Mouse (Mus musculus) heart, embryonic 14.5 days (tissue): ENCODE data around the gene F12. TPM values are rescaled to one million over a fixed set of nuclear protein-coding genes. Genes with fewer than 3 reads are reported as not detected.

ENCODE experiments used
- ATAC-seq: fragments of 200-750 bp; cut with Nextera tagmentation; 2 replicates; pipeline ENCODE4 v1.8.0; 2017; ENCODE audit warnings: low read depth, moderate TSS enrichment; ENCODE audit not compliant: insufficient number of reproducible peaks, insufficient read depth, low FRiP score
- H3K27ac ChIP-seq, 2 experiments: fragments of 200-500 bp in 1 of 2; fragments of 300-500 bp in 1 of 2; sonication (generic) in 1 of 2; replicated peaks in 1 of 2; 2 replicates each; pipeline ENCODE4 v1.5.1; 2012 to 2014; ENCODE audit warnings: low read depth in 2 of 2, low read length in 2 of 2, control low read depth in 1 of 2, mild to moderate bottlenecking in 1 of 2, mixed read lengths in 1 of 2; ENCODE audit not compliant: control insufficient read depth in 1 of 2, insufficient read depth in 1 of 2
- H3K27me3 ChIP-seq: fragments of 300-500 bp; sonication (generic); 2 replicates; pipeline ENCODE4 v1.6.1; 2014; ENCODE audit warnings: mild to moderate bottlenecking, low read length, control low read depth; ENCODE audit not compliant: control insufficient read depth, insufficient read depth
- H3K36me3 ChIP-seq: fragments of 300-500 bp; sonication (generic); 2 replicates; pipeline ENCODE4 v1.6.1; 2014; ENCODE audit warnings: mild to moderate bottlenecking, control low read depth, low read length, mixed read lengths; ENCODE audit not compliant: control insufficient read depth, insufficient read depth
- H3K4me1 ChIP-seq, 2 experiments: fragments of 200-500 bp in 1 of 2; fragments of 300-500 bp in 1 of 2; sonication (generic) in 1 of 2; 2 replicates each; pipeline ENCODE4 v1.6.1; 2012 to 2014; ENCODE audit warnings: low read length in 2 of 2, control low read depth in 1 of 2, mixed read lengths in 1 of 2; ENCODE audit not compliant: control insufficient read depth in 2 of 2, insufficient read depth in 2 of 2
- H3K4me2 ChIP-seq: fragments of 300-500 bp; sonication (generic); 2 replicates; pipeline ENCODE4 v1.6.1; 2014; ENCODE audit warnings: mild to moderate bottlenecking, low read length
- H3K4me3 ChIP-seq, 2 experiments: fragments of 200-500 bp in 1 of 2; fragments of 300-500 bp in 1 of 2; sonication (generic) in 1 of 2; 2 replicates each; pipeline ENCODE4 v1.5.1; 2012 to 2014; ENCODE audit warnings: low read length in 2 of 2, mild to moderate bottlenecking in 2 of 2, control low read depth in 1 of 2, low read depth in 1 of 2, moderate library complexity in 1 of 2; ENCODE audit not compliant: control insufficient read depth in 1 of 2, insufficient read depth in 1 of 2
- H3K9ac ChIP-seq: fragments of 300-500 bp; sonication (generic); 2 replicates; pipeline ENCODE4 v1.6.1; 2014; ENCODE audit warnings: mild to moderate bottlenecking, low read length
- H3K9me3 ChIP-seq: fragments of 300-500 bp; sonication (generic); 2 replicates; pipeline ENCODE4 v1.6.1; 2016; ENCODE audit warnings: low read length, control low read depth; ENCODE audit not compliant: control insufficient read depth
- whole genome bisulfite sequencing: fragments of 180-500 bp; shearing (Covaris S2); extraction: QIAGEN DNeasy Blood & Tissue Kit; methylation state at CpG from one replicate; pipeline ENCODE4 v1.1.7; 2014; 5-methylcytosine and 5-hydroxymethylcytosine counted together
- polyA plus RNA-seq: library from polyadenylated mRNA; unstranded; fragments of >200 nt; fragmentation: Nextera tagmentation; extraction: Ambion mirVana; gene quantifications from 2 replicates; pipeline ENCODE4 v1.2.1, GENCODE M21; 2014

The F12 gene
- polyA plus RNA-seq, 1 experiment from 2014 or later = not detected

GRCm38 (mm10) chr13:55471819-55472131 is 45.2 kb upstream of the F12 start:
- peak overlapping the region in 1 of 2 experiments; percentile 50; a peak in 2 of 4 replicates for H3K27ac ChIP-seq
- peak overlapping the region; percentile 78 for H3K9ac ChIP-seq
- peak; percentile 14 for ATAC-seq
- peak overlapping the region; percentile 100 for H3K4me2 ChIP-seq
- 1% methylated on average over 31 of the region's 31 CpGs for WGBS
- peaks cover 62% of the 10 kb centered on the region for H3K27me3 ChIP-seq
- H3K36me3 ChIP-seq = peaks cover 34% of the 10 kb centered on the region
- H3K4me3 ChIP-seq = peak overlapping the region; percentile 52 to 65
- H3K4me1 ChIP-seq = peaks cover 9 to 22% of the 10 kb centered on the region in 2 experiments; a peak in 3 of 4 replicates
- no peaks in the 10 kb centered on the region for H3K9me3 ChIP-seq

- H3K27ac ChIP-seq = peak overlapping the region in 1 of 2 experiments; percentile 50; a peak in 1 of 4 replicates
- peak; percentile 45 for ATAC-seq
- 1% methylated on average over 50 of the region's 54 CpGs for WGBS
Observed at GRCm38 (mm10) chr13:55471156-55471818, 44.7 kb upstream of the F12 start.

GRCm38 (mm10) chr13:55470372-55470771 is 43.8 kb upstream of the F12 start:
- 70% methylated on average over 9 of the region's 9 CpGs for WGBS
- H3K4me1 ChIP-seq = peaks cover 9 to 22% of the 10 kb centered on the region in 2 experiments; a peak in 3 of 4 replicates
- peaks cover 20% of the 10 kb centered on the region for H3K36me3 ChIP-seq
- no peak overlapping the region for H3K4me3 ChIP-seq
- H3K9ac ChIP-seq = no peak overlapping the region
- H3K4me2 ChIP-seq = no peak overlapping the region
- H3K27me3 ChIP-seq = peaks cover 59% of the 10 kb centered on the region
- no peak for ATAC-seq
- H3K27ac ChIP-seq = no peak overlapping the region
- H3K9me3 ChIP-seq = no peaks in the 10 kb centered on the region

More at GRCm38 (mm10) chr13:55471156-55471818, 44.7 kb upstream of the F12 start:
- no peaks in the 10 kb centered on the region for H3K9me3 ChIP-seq
- peaks cover 57% of the 10 kb centered on the region for H3K27me3 ChIP-seq
- peak overlapping the region; percentile 78 for H3K9ac ChIP-seq
- H3K36me3 ChIP-seq = peaks cover 29% of the 10 kb centered on the region
- H3K4me2 ChIP-seq = peak overlapping the region; percentile 100
- peak overlapping the region; percentile 52 to 65 for H3K4me3 ChIP-seq
- H3K4me1 ChIP-seq = peaks cover 9 to 22% of the 10 kb centered on the region in 2 experiments; a peak in 3 of 4 replicates

- Histone ChIP-seq H3K4me1 (peaks cover 9 to 30% of the 10 kb centered on the region in 2 experiments; a peak in 3 of 4 replicates), H3K27me3 (peaks cover 49% of the 10 kb centered on the region), H3K9me3 (no peaks in the 10 kb centered on the region), H3K9ac (no peak overlapping the region), H3K27ac (no peak overlapping the region), H3K4me3 (no peak overlapping the region), H3K36me3 (peaks cover 6% of the 10 kb centered on the region), H3K4me2 (no peak overlapping the region)
- WGBS = 31% methylated on average over 13 of the region's 13 CpGs
- ATAC-seq = no peak
Observed at GRCm38 (mm10) chr13:55468851-55469560, 42.4 kb upstream of the F12 start.

DNA sequence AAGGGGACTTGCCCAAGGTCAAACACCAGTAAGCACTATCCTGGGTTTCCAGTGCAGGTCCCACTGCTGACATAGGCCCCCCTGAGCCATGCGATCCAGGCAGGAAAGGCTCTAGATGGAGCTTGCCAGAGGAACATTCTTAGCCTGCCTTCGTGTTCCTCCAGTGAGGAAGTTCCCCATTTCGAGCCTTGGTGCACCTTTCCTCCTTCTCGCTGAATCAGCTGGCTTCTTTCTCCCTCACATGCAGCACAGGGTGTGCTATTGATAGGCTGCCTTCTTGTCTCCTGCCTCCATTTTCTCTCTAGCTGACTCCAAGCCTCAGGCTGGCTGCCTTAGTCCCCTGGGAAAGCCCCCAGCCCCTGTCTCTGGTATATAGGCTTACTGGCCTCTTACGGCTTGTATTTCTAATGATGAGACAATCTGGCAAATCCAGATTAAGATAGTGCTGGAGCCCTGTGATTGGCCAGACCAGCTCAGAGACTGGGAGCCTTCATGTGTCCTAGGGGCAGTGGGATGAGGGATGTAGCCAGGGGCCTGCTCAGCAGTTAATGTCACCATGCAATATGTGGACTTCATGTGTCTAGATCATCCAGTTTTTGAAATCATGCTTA is 39.3 kb upstream of the F12 start:
- Histone ChIP-seq H3K4me1 (peaks cover 3 to 17% of the 10 kb centered on the region in 2 experiments; a peak in 3 of 4 replicates), H3K27ac (no peak overlapping the region), H3K4me2 (no peak overlapping the region), H3K9me3 (no peaks in the 10 kb centered on the region), H3K9ac (no peak overlapping the region), H3K27me3 (peaks cover 40% of the 10 kb centered on the region), H3K36me3 (peaks cover 13% of the 10 kb centered on the region), H3K4me3 (no peak overlapping the region)
- 63% methylated on average over 5 of the region's 5 CpGs for WGBS
- ATAC-seq = no peak

- Histone ChIP-seq H3K4me3 (no peak overlapping the region), H3K4me1 (peaks cover 3 to 14% of the 10 kb centered on the region in 2 experiments; a peak in 3 of 4 replicates), H3K9ac (no peak overlapping the region), H3K9me3 (no peaks in the 10 kb centered on the region), H3K36me3 (peaks cover 20% of the 10 kb centered on the region), H3K27me3 (peaks cover 33% of the 10 kb centered on the region), H3K27ac (no peak overlapping the region), H3K4me2 (no peak overlapping the region)
- ATAC-seq = no peak
- WGBS = 29% methylated on average over 3 of the region's 3 CpGs
Observed at GRCm38 (mm10) chr13:55465184-55465583, 38.6 kb upstream of the F12 start.

GRCm38 (mm10) chr13:55464027-55464884 is 37.7 kb upstream of the F12 start, which contains the start of gene Prr7:
Gene Prr7 (plus strand): TSS chr13:55464267.
- H3K27ac ChIP-seq = no peak within 1 kb of the TSS
- peak within 1 kb of the TSS; percentile 57 to 61 for H3K4me3 ChIP-seq
- WGBS = under 1% methylated on average over 67 of the region's 84 CpGs
- H3K4me1 ChIP-seq = peaks cover 3 to 14% of the 10 kb centered on the region in 2 experiments; a peak in 3 of 4 replicates
- peaks cover 24% of the 10 kb centered on the region for H3K27me3 ChIP-seq
- peak within 1 kb of the TSS; percentile 98 for H3K4me2 ChIP-seq
- ATAC-seq = peak; percentile 27; the same call in 1 of the 2 replicates
- no peaks in the 10 kb centered on the region for H3K9me3 ChIP-seq
- peaks cover 29% of the 10 kb centered on the region for H3K36me3 ChIP-seq
- peak within 1 kb of the TSS; percentile 76 for H3K9ac ChIP-seq
